Mouse (Mus musculus) gastrocnemius, postnatal 14 days (tissue): ENCODE data around the gene Hba-a2. TPM values are rescaled to one million over a fixed set of nuclear protein-coding genes. Genes with fewer than 3 reads are reported as not detected.

ENCODE experiments used
- total RNA-seq, 2 experiments: library from RNA; stranded (reverse); gene quantifications; 2 replicates each; pipeline ENCODE4 v1.2.3; 2021

The Hba-a2 gene
- total RNA-seq, 2 experiments from 2014 or later: 795 to 814 TPM

Other genes starting within 250 kb of the Hba-a2 start
- under 1 TPM in 1 of 2 experiments, not detected in 1; 0.31 TPM for gene Il9r, start 96.2 kb upstream of the Hba-a2 start, total RNA-seq
- gene Snrnp25, start 91.1 kb upstream of the Hba-a2 start, total RNA-seq: 1 to 10 TPM; 8.6 to 8.9 TPM
- 10 to 100 TPM; 18.4 to 24.4 TPM for gene Rhbdf1, start 74.2 kb upstream of the Hba-a2 start, total RNA-seq
- 1 to 10 TPM; 7.9 to 9.6 TPM for gene Mpg, start 70.0 kb upstream of the Hba-a2 start, total RNA-seq
- 10 to 100 TPM; 17.8 to 19.2 TPM for gene Nprl3, start 28.8 kb upstream of the Hba-a2 start, total RNA-seq
- gene Hba-x, start 20.1 kb upstream of the Hba-a2 start, total RNA-seq: not detected
- 1,000 to 10,000 TPM; 1,024 TPM for gene Hba-a1, start 13.0 kb upstream of the Hba-a2 start, total RNA-seq
- under 1 TPM in 1 of 2 experiments, not detected in 1; 0.41 TPM for gene Hbq1b, start 9.5 kb upstream of the Hba-a2 start, total RNA-seq
- not detected for gene Hbq1a, start 3.6 kb downstream of the Hba-a2 start, total RNA-seq
- 10 to 100 TPM; 15.1 to 16.8 TPM for gene Sh3pxd2b, start 51.3 kb downstream of the Hba-a2 start, total RNA-seq
- 10 to 100 TPM; 18.9 to 21.4 TPM for gene Ubtd2, start 158.9 kb downstream of the Hba-a2 start, total RNA-seq
- under 1 TPM; 0.47 to 0.70 TPM for gene Efcab9, start 235.6 kb downstream of the Hba-a2 start, total RNA-seq
- 1 to 10 TPM; 4.9 to 6.9 TPM for gene Stk10, start 236.8 kb downstream of the Hba-a2 start, total RNA-seq